Mouse (Mus musculus): ENCODE results near the gene Dync1li2.

Dync1li2 gene

DNA sequence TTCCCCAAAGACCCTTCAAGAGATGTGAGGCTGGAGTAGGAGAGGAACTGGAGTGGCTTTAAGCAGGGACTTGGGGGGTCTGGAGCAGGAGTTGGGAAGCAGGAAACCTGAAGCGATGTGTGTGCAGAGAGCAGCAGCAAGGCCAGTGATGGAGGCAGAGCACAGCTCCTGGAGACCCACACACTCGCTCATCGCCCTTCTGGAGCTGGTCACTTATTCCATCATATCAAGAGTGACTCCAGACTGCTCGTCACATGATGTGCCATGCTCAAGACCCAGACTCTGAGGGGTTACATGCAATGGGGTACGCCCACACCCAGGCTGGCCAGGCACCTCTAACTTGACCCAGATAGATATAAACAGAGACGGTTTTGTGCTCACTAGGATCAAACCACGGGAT is 62.6 kb downstream of the Dync1li2 start:
- no peak for DNase-seq

DNA sequence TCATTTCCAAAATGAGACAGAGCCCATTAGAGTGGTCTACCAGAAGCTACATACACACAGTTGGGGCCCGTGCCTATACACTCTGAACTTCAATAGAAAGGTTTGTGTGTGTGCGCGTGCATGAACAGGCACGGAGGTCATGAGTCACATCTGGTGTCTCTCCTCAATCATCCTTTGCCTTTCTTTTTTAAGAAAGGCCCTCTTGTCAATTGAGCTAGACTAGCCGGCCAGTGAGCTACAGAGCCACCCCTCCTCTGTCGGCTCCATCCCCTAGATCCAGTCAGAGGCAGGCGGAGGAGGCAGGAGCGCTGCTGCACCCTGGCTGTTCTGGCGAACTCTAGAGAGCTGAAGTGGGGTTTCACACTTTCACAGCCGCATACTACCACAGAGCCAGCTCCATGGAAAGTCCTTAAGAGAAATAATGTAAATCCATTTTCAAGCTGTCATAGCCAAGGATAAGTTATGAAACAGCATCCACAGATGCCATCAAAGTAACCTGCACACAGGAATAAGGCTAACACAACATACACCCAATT is 63.5 kb downstream of the Dync1li2 start:
- no peak for DNase-seq

DNA sequence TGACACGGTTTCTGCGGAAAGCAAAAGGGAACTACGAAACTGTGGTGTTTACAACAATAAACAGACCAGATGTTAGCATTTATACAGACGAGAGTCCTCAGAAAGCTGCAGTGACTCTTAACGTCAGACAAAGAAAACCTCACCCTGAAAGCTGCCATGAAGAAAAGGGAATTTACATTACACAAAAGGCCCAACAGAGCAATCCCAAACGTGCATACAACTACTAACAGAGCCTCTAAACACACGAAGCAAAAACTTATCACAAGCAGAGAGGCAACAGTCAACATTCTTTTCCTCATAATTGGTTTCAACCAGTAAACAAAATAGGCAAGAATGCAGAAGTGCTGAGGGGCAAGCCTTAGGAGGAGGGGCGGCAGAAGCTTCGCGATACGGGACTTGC is 66.2 kb downstream of the Dync1li2 start:
- no peak for DNase-seq

DNA sequence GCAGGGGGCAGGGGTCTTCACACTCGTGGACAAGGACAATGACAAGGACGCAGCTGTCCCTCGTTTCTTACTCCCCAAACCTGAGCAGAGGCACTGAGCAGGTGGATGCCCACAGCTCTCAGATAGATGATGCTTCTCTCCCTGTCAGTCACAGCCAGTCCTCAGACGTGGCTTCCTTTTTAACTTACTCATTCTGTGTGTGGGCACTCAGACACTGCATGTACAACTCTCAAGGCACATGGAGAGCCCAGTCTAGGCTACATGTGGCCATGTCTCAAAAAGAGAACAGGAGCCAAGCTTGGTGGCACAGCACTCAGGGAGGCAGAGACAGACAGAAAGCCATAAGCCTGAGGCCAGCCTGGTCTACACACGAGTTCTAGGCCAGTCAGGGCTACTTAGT is 66.9 kb downstream of the Dync1li2 start:
- no peak for DNase-seq

DNA sequence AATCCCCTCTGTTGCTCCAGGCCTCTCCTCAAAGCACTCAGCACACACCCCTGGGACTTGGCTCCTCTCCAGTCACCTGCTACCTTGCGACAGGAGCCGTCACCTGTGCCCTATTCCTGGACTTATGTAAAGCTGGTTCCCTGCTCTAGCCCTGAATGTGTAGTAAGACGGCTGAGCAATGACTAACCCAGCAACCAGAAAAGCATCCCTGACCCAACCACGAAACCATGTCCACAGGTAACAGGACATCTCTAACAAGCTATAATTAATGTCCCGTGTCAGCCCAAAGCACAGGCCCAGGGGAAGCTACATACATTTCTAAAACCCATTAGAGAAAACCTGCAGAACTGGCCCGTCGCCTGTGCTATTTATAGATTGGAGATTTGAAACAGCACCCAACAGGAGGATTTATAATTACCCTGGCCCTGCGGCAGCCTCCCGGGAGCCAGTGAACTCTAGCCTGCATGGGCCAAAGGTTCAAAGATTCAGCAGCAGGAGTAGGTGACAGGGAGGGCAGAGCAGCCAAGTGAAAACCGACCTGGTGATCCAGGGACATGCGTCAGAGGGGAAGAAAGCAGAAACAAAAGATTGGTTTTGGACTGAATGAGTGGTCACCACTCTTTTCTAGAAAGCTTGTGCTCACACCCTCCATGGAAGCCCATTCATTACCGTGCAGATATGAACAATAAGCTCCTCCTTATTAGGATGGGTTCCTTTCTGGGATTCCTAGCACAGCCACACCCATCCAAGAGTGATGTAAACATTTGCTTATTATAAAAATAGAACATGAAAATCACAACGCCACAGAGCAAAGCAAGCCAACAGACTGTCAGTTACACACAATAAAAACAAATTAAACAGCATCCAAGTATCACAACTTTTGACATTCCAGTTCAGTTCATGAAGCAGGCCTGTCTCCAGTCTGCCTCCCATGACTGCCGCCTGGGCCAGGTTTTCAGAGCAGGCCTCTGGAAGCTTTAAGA is 67.7 kb downstream of the Dync1li2 start:
- peak; percentile 75 to 76 for DNase-seq

DNA sequence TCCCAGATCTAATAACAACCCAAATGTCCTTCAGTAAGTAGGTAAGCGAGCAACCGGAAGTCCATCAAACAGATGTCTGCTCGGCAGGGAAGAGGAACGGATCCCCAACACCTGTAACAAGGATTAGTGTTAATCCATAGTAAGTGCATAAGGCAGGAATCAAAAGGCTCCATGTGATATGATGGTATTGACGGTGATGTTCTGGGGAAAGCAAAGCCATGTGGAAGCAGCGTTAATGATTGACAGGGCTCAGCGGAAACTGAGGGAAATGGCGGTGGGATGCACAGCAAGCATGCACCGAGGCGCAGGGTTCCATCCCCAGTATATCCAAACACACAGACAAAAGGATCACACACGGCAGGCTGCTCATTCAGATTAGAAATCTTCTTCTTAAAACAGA is 68.6 kb downstream of the Dync1li2 start:
- DNase-seq, result no peak

DNA sequence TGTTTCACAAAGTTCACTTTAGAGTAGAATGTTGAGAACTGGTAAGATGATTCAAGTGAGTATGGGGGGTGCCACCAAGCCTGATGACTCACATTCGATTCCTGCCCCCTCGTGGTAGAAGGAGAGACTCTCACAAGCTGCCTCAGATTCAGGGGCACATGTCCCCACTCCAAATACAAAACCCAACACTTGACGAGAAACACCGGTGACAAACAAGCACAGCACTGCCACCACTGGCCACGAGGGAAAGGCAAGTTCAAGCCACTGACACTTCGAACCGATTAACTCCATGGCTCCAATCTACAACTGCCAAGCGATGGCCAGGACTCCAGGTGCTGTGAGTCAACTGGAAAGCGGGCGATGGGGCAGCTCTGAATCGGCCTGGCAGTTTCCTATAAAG is 69.1 kb downstream of the Dync1li2 start:
- peak; percentile 72 to 77 for DNase-seq

DNA sequence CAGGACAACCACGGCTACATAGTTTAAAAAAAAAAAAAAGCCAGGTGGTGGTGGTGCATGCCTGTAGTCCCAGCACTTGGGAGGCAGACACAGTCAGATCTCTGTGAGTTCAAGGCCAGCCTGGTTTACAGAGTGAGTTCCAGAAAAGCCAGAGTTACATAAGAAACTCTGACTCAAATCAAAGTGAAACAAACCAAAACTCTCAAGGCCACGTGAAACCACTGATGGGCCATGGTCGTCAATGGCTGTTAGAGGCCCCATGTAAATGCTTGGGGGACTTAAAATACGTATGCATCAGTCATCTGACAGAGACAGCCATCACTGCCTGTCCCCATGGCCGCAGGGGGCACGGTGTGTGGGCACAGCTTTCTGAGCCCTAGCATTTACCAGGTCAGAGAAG is 71.7 kb downstream of the Dync1li2 start:
- no peak for DNase-seq

DNA sequence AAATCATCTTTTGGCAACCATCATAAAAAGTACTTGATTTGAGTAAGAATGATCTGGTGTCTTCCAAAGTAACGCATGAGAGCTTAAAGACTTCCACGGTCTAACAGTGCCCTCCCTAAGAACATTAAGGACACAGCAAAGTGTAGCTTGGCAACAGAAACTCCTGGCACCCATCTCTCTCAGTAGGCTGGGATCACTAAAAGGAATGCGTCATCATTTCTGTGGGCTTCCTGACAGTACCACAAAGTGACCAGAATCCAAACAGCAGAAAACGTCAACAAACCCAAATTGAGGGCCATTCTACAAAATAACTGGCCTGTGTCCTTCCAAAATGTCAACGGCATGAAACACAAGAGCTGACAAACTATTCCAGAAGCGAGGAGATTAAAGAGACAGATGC is 72.8 kb downstream of the Dync1li2 start:
- DNase-seq, result no peak

DNA sequence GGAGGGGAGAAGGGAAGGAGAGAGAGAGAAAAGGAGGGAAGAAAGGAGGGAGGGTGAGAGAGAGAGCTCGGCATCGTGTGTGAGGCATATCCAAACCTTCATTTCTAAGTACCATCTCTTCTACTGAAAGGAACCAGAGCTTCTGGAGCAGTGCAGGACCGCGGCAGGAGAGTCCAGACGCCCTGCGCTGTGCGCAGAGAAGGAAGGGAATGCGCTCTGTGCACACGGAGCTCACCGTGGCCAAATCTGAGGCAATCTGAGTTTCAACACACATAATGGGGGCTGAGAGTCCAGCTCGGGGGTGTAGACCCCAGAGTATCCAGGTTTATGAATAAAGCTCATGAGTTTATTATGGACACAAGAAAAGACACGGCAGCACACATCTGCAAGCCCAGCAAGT is 73.3 kb downstream of the Dync1li2 start:
- no peak for DNase-seq
